Mouse (Mus musculus): ENCODE results near the gene Tbc1d10a.

GRCm38 (mm10) chr11:4241180-4241579, 54.6 kb downstream of the Tbc1d10a start:
- TF ChIP-seq CTCF (conservative IDR thresholded peaks at IDR 0.05; ENCODE audit: low read length) (no peak), NANOG (IDR thresholded peaks at IDR 0.05; ENCODE audit: borderline replicate concordance, low read length) (no peak), POU5F1 (IDR thresholded peaks at IDR 0.05; ENCODE audit: borderline replicate concordance, low read length) (no peak)
